Mouse (Mus musculus) retina, postnatal 7 days (tissue): ENCODE results near the gene Pelo.
A peak's percentile ranks its signal among the peaks of the same experiment; 100 is the strongest.

ENCODE experiments used
- DNase-seq: peaks from one replicate; pipeline ENCODE4 v3.0.0-alpha.2; 2012; ENCODE audit warnings: low read depth, low spot score

The Pelo gene

GRCm38 (mm10) chr13:115090069-115090976, at the start of gene Pelo:
TSS of gene Pelo (minus strand) at chr13:115090186.
- peak; percentile 85 for DNase-seq

- no peak for DNase-seq
Measured at GRCm38 (mm10) chr13:115138513-115138912, 48.5 kb upstream of the Pelo start.

- no peak for DNase-seq
Measured at GRCm38 (mm10) chr13:115136761-115137160, 46.8 kb upstream of the Pelo start.

GRCm38 (mm10) chr13:115132435-115132834, 42.4 kb upstream of the Pelo start:
- DNase-seq, result no peak

- DNase-seq, result no peak
Measured at GRCm38 (mm10) chr13:115131381-115131780, 41.4 kb upstream of the Pelo start.

- no peak for DNase-seq
Measured at GRCm38 (mm10) chr13:115130035-115130434, 40.0 kb upstream of the Pelo start.

GRCm38 (mm10) chr13:115127826-115128225, 37.8 kb upstream of the Pelo start:
- no peak for DNase-seq

GRCm38 (mm10) chr13:115126534-115126933, 36.5 kb upstream of the Pelo start:
- DNase-seq, result no peak

- no peak for DNase-seq
Measured at GRCm38 (mm10) chr13:115125130-115125529, 35.1 kb upstream of the Pelo start.

GRCm38 (mm10) chr13:115124521-115124920, 34.5 kb upstream of the Pelo start:
- no peak for DNase-seq

- DNase-seq, result no peak
Measured at GRCm38 (mm10) chr13:115118756-115119155, 28.8 kb upstream of the Pelo start.

- no peak for DNase-seq
Measured at GRCm38 (mm10) chr13:115118195-115118594, 28.2 kb upstream of the Pelo start.

GRCm38 (mm10) chr13:115116930-115117621, 27.1 kb upstream of the Pelo start:
- no peak for DNase-seq

- no peak for DNase-seq
Measured at GRCm38 (mm10) chr13:115109628-115110027, 19.6 kb upstream of the Pelo start.

- DNase-seq, result no peak
Measured at GRCm38 (mm10) chr13:115107436-115107835, 17.4 kb upstream of the Pelo start.

- DNase-seq, result no peak
Measured at GRCm38 (mm10) chr13:115106183-115106582, 16.2 kb upstream of the Pelo start.

GRCm38 (mm10) chr13:115102754-115103153, 12.8 kb upstream of the Pelo start:
- no peak for DNase-seq

- DNase-seq, result no peak
Measured at GRCm38 (mm10) chr13:115101355-115102191, 11.6 kb upstream of the Pelo start, which contains the start of the genes Gm49395 and Itga1. TSS of gene Gm49395 (minus strand) at chr13:115101921. TSS of gene Itga1 (minus strand) at chr13:115101964.

GRCm38 (mm10) chr13:115100381-115101177, 10.6 kb upstream of the Pelo start:
- no peak for DNase-seq

GRCm38 (mm10) chr13:115099381-115099780, 9.4 kb upstream of the Pelo start:
- no peak for DNase-seq

GRCm38 (mm10) chr13:115098227-115098626, 8.2 kb upstream of the Pelo start:
- no peak for DNase-seq
